Mouse (Mus musculus) cortical plate, adult 2 months (tissue): Measurements from ENCODE around the gene Acp2. TPM values are rescaled to one million over a fixed set of nuclear protein-coding genes. Genes with fewer than 3 reads are reported as not detected.

ENCODE experiments used
- H3K27ac ChIP-seq: fragments of 200-500 bp; 2 replicates; pipeline ENCODE4 v1.5.1; 2012; ENCODE audit warnings: low read length, control low read depth, inconsistent platforms; ENCODE audit not compliant: insufficient read depth
- H3K4me1 ChIP-seq: fragments of 200-500 bp; 2 replicates; pipeline ENCODE4 v1.6.1; 2011; ENCODE audit warnings: low read length; ENCODE audit not compliant: control insufficient read depth, insufficient read depth
- H3K4me3 ChIP-seq: fragments of 200-500 bp; 2 replicates; pipeline ENCODE4 v1.5.1; 2011; ENCODE audit warnings: mild to moderate bottlenecking, low read length, control low read depth; ENCODE audit not compliant: insufficient read depth
- CTCF ChIP-seq: fragments of 200-500 bp; IDR thresholded peaks from 2 replicates; pipeline ENCODE4 v1.5.1; 2011; ENCODE audit warnings: mild to moderate bottlenecking, control low read depth, low read length; ENCODE audit not compliant: insufficient read depth; ENCODE audit errors: extremely low read depth
- POLR2A ChIP-seq: fragments of 200-500 bp; IDR thresholded peaks from 2 replicates; pipeline ENCODE4 v1.6.1; 2011; ENCODE audit warnings: mild to moderate bottlenecking, low read length, control low read depth; ENCODE audit not compliant: insufficient read depth; ENCODE audit errors: extremely low read depth
- polyA plus RNA-seq: library from polyadenylated mRNA; depleted of rRNA; stranded (reverse); fragments of >200 nt; gene quantifications from 2 replicates; pipeline ENCODE4 v1.2.3, GENCODE M21; 2012; rRNA removed

Acp2 gene
- polyA plus RNA-seq, 1 experiment, result 34.2 TPM

GRCm38 (mm10) chr2:91252512-91252911, 49.8 kb downstream of the Acp2 start:
- TF ChIP-seq POLR2A (no peak), CTCF (no peak)
- Histone ChIP-seq H3K4me3 (no peak overlapping the region), H3K27ac (no peak overlapping the region), H3K4me1 (no peaks in the 10 kb centered on the region)

- Histone ChIP-seq H3K4me3 (no peak overlapping the region), H3K27ac (no peak overlapping the region), H3K4me1 (no peaks in the 10 kb centered on the region)
- no peak for TF ChIP-seq CTCF
Measured at GRCm38 (mm10) chr2:91254725-91255380, 52.2 kb downstream of the Acp2 start.

GRCm38 (mm10) chr2:91255661-91256150, 53.0 kb downstream of the Acp2 start, which contains the start of gene Pacsin3:
TSS of gene Pacsin3 (plus strand) at chr2:91255954.
- H3K4me3 ChIP-seq, result peak within 1 kb of the TSS; percentile 79
- TF ChIP-seq CTCF (no peak), POLR2A (no peak)
- peak within 1 kb of the TSS; percentile 43; the same call in 1 of the 2 replicates for H3K27ac ChIP-seq
- no peaks in the 10 kb centered on the region for H3K4me1 ChIP-seq

GRCm38 (mm10) chr2:91256256-91257125, 53.8 kb downstream of the Acp2 start:
- Histone ChIP-seq H3K4me1 (no peaks in the 10 kb centered on the region), H3K4me3 (peak overlapping the region; percentile 79), H3K27ac (peak overlapping the region; percentile 43; the same call in 1 of the 2 replicates)
- TF ChIP-seq POLR2A (peak; percentile 38; the same call in 1 of the 2 replicates), CTCF (no peak)

DNA sequence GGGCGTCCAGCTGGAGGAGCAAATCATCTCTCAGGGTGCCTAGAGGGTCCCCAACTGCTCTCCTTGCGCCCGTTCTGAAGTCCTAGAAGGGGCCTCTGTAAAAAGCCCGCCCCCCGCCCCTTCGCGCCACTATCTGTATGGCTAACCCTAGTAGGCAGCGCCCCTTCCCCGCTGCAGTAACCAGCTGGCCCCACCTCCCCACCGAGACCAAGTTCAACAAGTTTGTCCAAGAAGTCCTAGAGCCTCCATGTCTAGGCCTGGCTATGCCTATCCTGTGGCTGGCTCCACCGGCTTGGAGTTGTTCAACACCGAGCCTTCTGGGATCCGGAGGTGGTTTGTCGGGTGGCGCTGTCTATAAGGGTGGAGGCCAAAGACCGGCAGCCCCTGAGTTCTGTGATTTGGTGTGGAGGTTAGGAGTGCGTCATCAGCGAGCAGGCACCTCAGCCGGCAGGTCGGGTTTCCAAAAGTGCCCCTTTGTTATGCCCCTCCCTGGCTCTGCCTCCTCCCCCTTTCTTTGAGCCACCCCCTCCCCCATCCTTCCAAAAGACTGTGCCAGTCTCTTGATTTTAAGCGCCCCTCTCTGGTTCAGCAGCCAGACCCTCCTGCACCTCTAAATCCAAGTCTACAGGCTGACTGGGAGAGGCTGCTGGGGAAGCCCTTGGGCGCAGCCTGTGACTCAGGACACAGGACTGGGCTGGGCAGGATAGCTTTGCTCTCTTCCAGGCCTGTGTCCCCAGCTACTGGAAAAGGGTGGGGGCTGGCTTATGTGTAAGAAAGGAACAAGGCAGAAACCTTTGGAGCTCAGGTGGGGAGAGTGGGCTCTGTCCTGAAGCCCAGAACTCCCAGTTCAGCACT, 54.7 kb downstream of the Acp2 start:
- Histone ChIP-seq H3K4me3 (peak overlapping the region; percentile 79), H3K4me1 (no peaks in the 10 kb centered on the region), H3K27ac (peak overlapping the region; percentile 86; the same call in 1 of the 2 replicates)
- TF ChIP-seq POLR2A (no peak), CTCF (no peak)

DNA sequence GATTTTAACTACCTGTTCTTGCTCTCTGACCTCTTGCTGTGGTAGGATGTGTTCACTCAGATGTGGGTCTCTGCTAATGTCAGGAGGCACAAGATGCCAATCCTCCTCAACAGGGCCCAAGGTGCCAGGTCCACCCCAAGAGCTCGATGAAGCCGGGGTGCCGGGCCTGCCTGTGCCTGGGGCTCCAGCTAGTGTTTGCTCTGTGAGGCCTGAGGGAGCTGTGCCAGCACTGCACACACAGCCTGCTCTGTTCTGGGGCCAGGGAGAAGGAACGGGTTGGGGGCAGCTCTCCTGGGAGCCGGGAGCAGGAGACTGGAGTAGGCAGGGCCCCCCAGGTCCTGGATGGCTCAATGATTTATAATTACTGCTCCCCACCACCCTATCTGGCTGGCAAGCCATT, 55.4 kb downstream of the Acp2 start:
- TF ChIP-seq CTCF (no peak), POLR2A (no peak)
- H3K4me1 ChIP-seq, result no peaks in the 10 kb centered on the region
- peak overlapping the region; percentile 86 for H3K27ac ChIP-seq
- peak overlapping the region; percentile 79 for H3K4me3 ChIP-seq

DNA sequence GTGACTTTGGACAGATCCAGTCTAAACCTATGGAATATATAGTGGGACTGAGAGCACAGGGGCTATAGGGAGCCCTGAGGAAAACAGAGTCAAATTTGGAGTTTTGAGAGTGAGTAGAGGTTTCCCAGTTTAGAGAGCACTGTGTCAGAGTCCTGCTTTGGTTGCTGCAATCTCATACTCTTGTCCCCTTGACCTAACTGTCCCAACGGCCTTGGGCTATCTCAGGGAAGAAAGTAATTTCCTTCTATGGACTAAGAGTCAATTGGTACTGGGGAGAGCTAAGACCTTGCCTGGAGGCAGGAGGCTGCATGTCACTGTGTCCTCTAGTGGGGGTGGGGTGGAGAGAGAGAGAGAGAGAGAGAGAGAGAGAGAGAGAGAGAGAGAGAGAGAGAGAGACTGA, 56.1 kb downstream of the Acp2 start:
- Histone ChIP-seq H3K4me1 (no peaks in the 10 kb centered on the region), H3K27ac (no peak overlapping the region), H3K4me3 (peak overlapping the region; percentile 79; the same call in 1 of the 2 replicates)
- TF ChIP-seq POLR2A (no peak), CTCF (no peak)

DNA sequence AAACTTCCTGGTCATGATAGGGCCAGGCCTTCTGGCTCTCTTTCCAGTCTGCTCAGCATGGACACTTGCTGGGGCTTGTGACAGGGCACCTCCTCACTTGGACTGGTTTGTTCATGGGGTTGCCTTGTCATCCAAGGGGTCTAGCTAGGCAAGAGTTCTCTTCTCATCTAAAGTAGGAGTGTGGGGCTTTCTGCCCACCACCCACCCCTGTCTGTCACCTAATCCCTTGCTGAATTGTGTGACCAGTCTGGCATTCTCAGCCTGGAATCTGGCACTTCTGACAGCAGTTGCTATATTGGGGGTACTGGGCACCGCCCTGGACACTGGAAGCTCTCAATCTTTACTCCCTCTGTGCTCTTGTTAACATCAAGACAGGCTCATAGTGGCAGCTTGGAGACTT, 56.8 kb downstream of the Acp2 start:
- Histone ChIP-seq H3K27ac (no peak overlapping the region), H3K4me1 (no peaks in the 10 kb centered on the region), H3K4me3 (no peak overlapping the region)
- TF ChIP-seq CTCF (no peak), POLR2A (no peak)

Other genes starting within 250 kb of the Acp2 start
- gene Rapsn, start 167.3 kb upstream of the Acp2 start, polyA plus RNA-seq, result 0.61 and 1.9 TPM in 2 replicates
- 202 and 205 TPM in 2 replicates for gene Psmc3, start 148.9 kb upstream of the Acp2 start, polyA plus RNA-seq
- 51.3 and 54.7 TPM in 2 replicates for gene Slc39a13, start 132.5 kb upstream of the Acp2 start, polyA plus RNA-seq
- 9.3 and 10.6 TPM in 2 replicates for gene Spi1, start 120.5 kb upstream of the Acp2 start, polyA plus RNA-seq
- gene Mybpc3, start 84.7 kb upstream of the Acp2 start, polyA plus RNA-seq, result 0.89 and 0.98 TPM in 2 replicates
- gene Madd, start 19.0 kb upstream of the Acp2 start, polyA plus RNA-seq, result 152 and 178 TPM in 2 replicates
- gene Nr1h3, start 51 bp upstream of the Acp2 start, polyA plus RNA-seq, result 8.2 and 8.3 TPM in 2 replicates
- gene Ddb2, start 34.1 kb downstream of the Acp2 start, polyA plus RNA-seq, result 37.4 and 41.3 TPM in 2 replicates
- gene Pacsin3, start 53.1 kb downstream of the Acp2 start, polyA plus RNA-seq, result 90.4 and 100 TPM in 2 replicates
- 32.7 and 34.9 TPM in 2 replicates for gene Arfgap2, start 62.1 kb downstream of the Acp2 start, polyA plus RNA-seq
- gene 1110051M20Rik, start 241.8 kb downstream of the Acp2 start, polyA plus RNA-seq, result 119 and 121 TPM in 2 replicates